Mouse (Mus musculus) lung, postnatal 0 days (tissue): ENCODE measurements at regions not wholly inside any gene's neighbourhood (a gene's known extent, or its start where the extent isn't known, plus 50 kb on each side); places are given as distances from the start of the nearest gene placed in this dataset.

Experiments used
- CTCF ChIP-seq: IDR thresholded peaks from 2 replicates; pipeline ENCODE4 v1.5.1; 2016; ENCODE audit warnings: antibody characterized with exemption, mild to moderate bottlenecking
- EP300 ChIP-seq: IDR thresholded peaks from 2 replicates; pipeline ENCODE4 v1.6.1; 2016; ENCODE audit warnings: antibody characterized with exemption, mild to moderate bottlenecking, control low read depth

- TF ChIP-seq CTCF (no peak), EP300 (no peak)
Measured at GRCm38 (mm10) chr16:23701156-23701555, 180.5 kb upstream of the Masp1 start.
